Mouse (Mus musculus) ES-Bruce4 (cell line): ENCODE data around the gene Klrb1.

ENCODE experiments used
- CTCF ChIP-seq: IDR thresholded peaks from one replicate; pipeline ENCODE4 v1.8.1; 2011; ENCODE audit warnings: low read depth, low read length
- POLR2A ChIP-seq: IDR thresholded peaks from one replicate; pipeline ENCODE4 v1.8.1; 2011; ENCODE audit warnings: low read length; ENCODE audit not compliant: insufficient read depth

- TF ChIP-seq CTCF (peak; percentile 56), POLR2A (no peak)
These were observed 13.2 kb upstream of the Klrb1 start for GRCm38 (mm10) chr6:128736100-128736499.
